Mouse (Mus musculus) neutrophil, adult 65 days (primary cell): ENCODE results near the gene Zbtb21. TPM values are rescaled to one million over a fixed set of nuclear protein-coding genes. Genes with fewer than 3 reads are reported as not detected.

Source experiments
- total RNA-seq: library from RNA; stranded (reverse); gene quantifications from 2 replicates; pipeline ENCODE4 v1.2.4, GENCODE M21; 2023

The Zbtb21 gene
- total RNA-seq: 61.8 and 66.2 TPM in 2 replicates

DNA sequence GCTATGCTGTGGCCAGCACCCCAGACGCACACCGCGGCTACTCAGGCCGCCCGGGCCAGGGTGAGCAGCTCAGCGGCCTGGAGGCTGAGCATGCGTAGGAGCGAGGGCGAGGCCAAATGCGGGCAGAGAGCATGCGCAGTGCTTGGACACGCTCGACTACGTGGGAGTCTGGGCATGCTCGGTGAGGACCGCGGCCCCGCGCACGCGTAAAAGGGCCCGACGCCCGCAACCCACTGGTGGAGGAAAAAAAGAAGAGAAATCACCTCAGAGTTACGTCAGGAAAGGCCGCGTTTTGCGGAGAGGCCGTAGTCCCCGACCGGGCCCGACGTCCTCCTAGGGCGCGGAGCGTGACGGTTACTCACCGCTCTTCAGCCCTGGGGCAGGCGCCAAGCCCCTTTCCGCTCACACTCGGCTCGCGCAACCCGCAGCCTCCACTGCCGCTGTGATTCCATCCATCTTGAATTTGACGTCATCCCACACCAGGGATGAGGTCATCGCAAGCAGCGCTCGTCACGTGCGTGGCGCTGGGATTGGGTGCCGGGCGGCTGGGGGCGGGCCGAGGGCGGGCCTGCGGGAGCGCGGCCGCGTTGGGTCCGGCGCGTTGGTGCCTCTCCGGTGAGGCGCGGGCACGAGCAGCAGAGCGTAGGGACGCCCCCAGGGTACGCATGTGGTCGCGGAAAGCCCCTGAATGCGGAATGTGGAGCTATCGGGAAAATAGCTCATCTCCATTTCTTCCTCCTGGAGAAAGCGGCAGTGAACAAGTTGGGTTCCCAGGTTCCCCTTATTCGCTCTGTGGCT lies at the start of gene Zbtb21, which contains the start of gene C2cd2:
Gene Zbtb21, minus strand, starts transcription at position 472 of the 798 bp plus-strand sequence.
Gene C2cd2, minus strand, starts transcription at position 448 of the 798 bp plus-strand sequence.

GRCm38 (mm10) chr16:97996616-97997382 lies 34.4 kb upstream of the Zbtb21 start, which contains the start of gene B230307C23Rik:
Gene B230307C23Rik, plus strand, starts transcription at chr16:97997315.

Other genes with a start within 250 kb of the Zbtb21 start
- not detected in 2 replicates for gene Ripk4, start 198.8 kb downstream of the Zbtb21 start, total RNA-seq
- gene Prdm15, start 110.8 kb downstream of the Zbtb21 start, total RNA-seq: 13.2 and 16.2 TPM in 2 replicates
- 11.2 and 13.1 TPM in 2 replicates for gene C2cd2, start within 50 bp of the Zbtb21 start, total RNA-seq
- 10.4 and 12.2 TPM in 2 replicates for gene B230307C23Rik, start 34.7 kb upstream of the Zbtb21 start, total RNA-seq
- gene A630089N07Rik, start 119.8 kb upstream of the Zbtb21 start, total RNA-seq: 1.5 and 1.9 TPM in 2 replicates